Mouse (Mus musculus): ENCODE data around the gene Spast.
"Not testable (repeated sequence)": the region's sequence is repeated elsewhere in the genome, so short reads cannot be mapped to it uniquely, and the experiment has no call there.

The Spast gene

DNA sequence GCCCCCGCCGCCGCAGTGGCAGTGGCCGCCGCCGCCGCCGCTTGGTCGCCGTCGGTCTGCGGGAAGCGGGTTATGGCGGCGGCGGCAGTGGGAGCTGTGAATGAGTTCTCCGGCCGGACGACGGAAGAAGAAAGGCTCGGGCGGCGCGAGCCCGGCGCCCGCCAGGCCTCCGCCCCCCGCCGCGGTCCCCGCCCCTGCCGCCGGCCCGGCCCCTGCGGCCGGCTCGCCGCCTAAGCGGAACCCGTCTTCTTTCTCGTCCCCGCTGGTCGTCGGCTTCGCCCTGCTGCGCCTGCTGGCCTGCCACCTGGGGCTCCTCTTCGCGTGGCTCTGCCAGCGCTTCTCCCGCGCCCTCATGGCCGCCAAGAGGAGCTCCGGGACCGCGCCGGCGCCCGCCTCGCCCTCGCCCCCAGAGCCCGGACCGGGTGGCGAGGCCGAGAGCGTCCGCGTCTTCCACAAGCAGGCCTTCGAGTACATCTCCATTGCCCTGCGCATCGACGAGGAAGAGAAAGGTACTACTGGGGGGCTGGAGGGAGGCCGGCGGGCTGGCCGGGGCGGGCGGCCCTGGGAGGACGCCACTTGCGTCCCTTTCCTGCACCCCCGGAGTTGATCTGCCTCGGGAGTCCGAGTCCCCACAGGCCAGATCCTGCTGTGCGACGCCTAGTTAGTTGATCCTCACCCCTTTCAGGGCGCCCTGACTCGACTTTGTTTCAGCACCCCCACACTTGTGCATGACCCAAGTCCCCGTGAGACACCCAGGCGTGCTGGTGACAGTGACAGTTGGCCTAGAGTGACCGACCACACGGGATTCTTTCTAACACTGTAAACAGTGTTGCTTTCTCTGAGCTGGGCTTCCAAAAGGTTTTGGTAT is at the start of gene Spast:
Gene Spast (plus strand): TSS at position 51 of the 868 bp plus-strand sequence.
- peak; percentile 61 for DNase-seq (ENCODE audit: low spot score)

DNA sequence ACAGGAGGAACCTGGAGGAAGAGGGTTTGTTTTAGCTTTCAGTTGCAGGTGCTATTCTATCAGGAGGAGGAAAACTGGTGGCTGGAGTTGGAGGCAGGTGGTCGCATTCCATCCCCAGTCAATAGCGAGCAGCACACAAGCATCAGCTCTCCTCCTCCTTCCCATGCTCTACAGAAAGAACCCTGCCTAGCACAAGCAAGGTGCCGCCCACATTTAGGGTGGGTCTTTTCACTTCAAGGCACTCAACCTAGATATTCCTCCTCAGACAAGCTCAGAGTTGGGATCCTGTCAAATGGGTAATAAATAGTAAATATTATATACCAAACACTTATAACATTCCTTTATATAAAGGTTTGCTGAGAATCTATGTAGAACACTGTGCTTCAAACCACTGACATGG is 48.6 kb upstream of the Spast start:
- DNase-seq (ENCODE audit: low spot score), result no peak

DNA sequence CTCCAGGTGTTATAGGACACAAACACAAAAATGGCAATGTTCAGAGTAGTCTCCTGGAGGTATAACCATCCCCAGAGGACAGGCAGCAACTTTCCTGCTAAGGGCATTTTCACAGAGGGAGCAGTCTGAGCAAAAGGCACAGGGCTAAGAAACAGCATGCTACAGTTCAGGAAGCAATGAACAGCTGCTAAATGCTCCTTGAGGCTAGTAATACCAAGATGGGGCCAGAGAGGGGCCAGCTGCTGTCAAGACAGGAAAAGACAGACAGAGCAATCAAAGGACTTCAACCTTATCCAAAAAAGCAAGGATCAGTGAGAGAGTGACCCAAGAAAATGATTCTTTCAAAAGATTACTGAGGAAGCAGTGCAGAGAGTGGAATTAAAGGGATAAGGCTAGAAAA is 47.9 kb upstream of the Spast start:
- DNase-seq (ENCODE audit: low spot score), result no peak

DNA sequence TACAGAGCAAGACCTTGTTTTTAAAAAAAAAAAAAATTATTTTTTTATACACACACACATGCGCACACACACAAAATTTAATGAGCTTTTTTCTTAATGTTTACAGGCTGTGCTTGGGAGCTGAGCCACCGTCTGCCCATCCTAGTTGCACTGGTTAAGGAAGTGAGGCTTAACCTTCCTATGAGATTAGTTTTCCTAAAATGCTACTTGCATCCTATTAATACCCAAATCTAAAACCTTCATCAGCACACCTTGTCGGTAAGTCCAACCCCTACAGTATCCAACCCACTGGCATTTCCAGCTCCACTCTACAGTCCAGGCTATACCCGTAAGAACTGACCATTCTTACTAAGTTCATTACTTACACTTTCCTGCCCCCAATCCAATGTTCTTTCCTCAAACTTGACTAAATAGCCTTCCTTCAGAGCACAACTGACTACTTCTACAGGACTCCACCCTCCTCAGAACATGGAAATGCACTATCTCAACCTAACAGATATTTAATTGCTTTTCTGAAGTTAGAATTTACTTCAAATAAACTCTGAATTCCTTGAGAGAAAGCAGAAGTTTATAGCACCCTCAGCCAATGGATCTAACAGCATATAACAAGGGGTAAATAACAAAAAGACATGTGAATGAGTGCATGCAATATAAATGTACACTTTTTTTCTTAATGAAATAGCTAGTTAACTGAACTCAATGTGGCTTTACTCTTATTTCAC is 47.0 kb upstream of the Spast start:
- DNase-seq (ENCODE audit: low spot score), result no peak

DNA sequence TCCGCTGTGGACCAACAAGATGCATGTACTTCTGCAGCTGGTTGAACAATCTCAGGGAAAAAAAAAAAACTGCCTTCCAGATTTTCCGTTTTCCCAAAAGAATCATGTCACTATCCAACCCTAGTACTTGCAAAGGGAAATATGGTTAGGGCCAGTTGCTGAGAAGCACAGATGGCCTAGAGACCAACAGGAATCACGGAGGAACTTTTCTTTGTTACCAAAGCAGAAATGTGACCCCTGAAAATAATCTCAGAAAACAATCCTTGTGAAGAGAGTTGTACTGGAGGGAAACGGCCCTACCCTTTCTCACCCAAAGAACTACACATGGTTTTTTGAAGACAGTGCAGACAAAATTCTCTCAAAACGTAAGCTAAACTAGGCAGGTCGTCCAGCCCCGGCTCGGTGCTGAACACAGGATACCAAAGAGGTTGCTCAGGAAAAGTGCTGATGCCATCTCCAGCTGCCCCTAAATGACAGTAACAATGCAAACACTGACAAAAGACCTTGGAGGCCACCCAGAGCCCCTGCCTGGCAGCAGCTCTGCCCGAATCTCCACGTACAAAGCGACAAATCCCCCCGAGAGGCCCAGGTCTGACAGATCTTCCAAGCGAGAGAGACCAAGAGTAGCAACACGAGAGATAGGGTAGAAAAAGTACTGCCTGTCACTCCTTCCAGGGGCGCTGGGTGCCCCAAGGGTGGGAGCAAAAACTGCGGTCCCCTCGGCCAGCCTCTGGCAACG is 44.9 kb upstream of the Spast start:
- DNase-seq (ENCODE audit: low spot score), result no peak

DNA sequence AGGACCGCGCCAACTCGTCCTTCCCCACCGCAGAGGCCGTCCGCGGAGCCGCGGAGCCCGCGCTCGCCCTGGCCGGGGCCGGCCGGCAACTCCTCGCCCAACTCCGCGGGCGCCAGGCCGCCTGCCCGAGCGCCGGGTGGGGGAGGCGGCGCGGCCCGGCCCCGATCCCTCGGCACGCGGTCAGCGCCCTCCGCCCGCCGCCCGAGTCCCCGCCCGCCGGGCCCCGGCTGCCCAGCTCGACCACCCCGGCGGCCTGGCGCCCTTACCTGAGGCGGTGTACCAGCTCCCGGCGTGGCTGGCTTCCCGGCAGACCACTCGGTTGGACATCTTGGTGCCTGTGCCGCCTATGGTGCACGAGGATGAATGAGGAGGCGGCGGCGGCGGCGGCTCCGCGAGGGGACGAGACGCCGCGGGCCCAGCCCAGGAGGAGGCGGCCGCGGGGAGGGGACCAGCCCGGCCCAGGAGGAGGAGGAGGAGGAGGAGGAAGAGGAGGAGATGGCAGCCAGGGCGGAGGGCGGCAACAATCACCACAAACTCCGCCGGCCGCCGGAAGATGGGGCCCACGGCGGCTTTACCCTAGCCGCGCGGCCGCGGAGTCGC is 44.3 kb upstream of the Spast start:
- DNase-seq (ENCODE audit: low spot score), result peak; percentile 66

DNA sequence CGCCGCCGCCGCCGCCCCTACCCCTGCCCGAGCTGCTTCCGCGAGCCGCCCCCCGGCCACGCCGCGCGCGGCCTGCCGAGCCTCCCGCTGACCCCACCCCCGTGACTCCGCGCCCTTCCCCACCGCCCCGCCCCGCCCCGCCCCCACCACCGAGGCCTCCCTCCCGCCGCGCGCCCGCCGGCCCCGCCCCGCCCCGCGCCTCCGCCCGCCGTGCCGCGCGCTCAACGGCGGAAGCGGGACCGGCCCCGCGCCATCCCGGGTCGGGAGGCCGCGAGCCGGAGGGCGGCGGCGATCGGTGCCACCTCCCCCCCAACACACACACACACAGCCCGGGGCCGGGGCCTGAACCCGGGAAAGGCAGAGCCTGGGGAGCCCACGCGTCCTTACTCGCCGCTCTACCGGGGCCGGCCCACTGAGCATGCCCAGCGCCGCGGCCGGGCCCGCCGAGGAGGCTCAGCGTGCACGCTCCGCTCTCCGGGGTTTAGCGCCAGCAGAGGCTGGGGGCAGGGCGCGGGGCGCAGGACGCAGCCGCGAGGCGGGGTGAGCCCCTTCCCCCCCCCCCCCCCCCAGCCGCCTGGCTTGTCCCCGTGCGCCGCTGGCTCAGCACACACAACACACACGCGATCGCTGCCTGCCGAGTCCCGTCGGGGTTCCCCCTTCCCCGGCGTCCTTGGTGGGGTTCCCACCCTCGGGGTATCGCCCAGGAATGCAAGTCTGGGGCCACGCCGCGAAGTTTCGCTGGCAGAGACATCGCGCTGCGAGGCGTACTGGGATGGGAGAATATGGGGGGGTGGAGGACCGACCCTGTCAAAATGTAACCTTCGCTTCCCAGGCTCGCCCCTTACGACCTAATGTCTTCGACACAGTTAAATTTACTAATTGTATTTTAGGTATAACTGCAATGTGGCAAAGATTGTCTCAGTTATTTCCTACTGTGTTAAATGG is 43.5 kb upstream of the Spast start, which contains the start of gene Memo1:
Gene Memo1 (minus strand): TSS at position 496 of the 945 bp plus-strand sequence.
- DNase-seq (ENCODE audit: low spot score), result peak; percentile 77

DNA sequence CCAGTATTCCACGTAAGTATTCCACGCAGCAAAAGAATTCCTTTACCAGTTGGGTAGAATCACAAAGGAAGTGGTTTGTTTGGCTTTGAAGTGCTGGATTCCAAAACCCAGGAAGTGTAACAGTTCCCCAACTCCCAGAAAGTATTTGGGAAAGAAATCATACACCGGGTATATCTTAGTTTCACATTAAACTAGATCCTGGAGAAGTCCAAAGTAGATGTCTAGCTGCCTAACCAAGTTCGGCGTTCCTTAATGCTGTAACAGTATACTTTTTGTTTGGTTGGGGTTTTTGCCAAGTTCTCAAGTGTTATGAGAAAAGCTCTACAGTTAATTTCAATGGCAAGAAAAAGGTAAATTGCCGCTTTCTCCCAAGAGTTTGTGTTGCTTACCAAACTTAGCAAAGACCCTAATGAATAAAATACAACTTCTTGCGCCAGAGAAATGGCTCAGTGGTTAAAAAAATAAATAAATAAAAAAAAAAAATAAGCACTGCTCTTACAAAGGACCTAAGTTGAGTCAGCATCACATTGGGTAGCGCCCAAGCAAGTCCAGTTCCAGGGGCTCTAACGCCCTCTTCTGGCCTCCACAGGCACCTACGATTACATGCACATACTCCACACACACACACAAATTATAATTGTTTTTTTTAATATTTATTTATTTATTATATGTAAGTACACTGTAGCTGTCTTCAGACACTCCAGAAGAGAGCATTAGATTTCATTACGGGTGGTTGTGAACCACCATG is 42.5 kb upstream of the Spast start:
- no peak for DNase-seq (ENCODE audit: low spot score)

DNA sequence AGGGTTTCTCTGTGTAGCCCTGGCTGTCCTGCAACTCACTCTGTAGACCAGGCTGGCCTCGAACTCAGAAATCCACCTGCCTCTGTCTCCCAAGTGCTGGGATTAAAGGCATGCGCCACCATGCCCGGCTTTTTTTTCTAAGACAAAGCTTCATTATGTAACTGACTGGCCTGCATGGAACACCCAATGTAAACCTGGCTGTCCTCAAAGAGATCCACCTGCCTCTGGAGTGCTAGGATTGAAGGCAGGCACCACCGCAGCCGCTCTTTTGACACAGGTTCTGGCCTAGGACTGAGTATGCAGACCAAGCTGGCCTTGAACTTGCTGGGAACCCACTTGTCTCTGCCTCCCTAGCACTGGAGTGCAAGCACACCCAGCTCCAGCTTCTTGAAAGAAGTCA is 41.8 kb upstream of the Spast start:
- DNase-seq (ENCODE audit: low spot score), result not testable (repeated sequence)

DNA sequence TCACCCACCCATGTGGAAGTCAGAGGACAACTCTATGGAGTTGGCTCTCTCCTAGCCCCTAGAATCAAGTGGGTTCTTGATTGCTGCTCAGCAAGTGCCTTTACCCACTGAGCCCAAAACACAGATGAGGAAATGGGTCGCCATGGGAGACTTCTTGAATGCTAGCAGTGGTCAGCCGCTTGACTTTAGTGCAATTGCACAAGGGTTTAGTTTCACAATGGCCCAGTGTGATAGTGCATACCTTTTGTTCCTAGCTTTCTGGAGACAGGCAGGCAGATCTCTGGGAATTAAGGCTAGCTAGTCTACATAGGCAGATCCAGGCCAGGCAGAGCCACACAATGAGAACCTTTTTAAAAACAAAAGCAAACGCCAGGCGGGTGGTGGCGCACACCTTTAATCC is 38.7 kb upstream of the Spast start:
- no peak for DNase-seq (ENCODE audit: low spot score)

DNA sequence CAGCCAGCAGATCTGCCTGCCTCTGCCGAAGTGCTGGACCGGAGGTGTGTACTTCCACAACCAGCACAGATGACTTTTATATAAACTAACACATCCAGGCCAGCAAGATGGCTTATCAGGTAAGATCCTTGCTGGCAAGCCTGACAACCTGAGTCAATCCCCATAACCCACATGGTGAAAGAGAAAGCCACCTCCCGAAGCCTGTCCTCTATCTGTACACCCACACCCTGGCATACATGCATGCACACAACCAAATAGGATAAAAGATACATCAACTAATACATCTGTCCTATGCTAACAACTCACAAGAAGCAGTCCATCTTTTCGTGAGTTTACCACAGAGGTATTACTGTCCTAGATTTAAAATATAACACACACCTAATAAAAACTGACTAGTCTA is 34.7 kb upstream of the Spast start:
- DNase-seq (ENCODE audit: low spot score), result no peak

DNA sequence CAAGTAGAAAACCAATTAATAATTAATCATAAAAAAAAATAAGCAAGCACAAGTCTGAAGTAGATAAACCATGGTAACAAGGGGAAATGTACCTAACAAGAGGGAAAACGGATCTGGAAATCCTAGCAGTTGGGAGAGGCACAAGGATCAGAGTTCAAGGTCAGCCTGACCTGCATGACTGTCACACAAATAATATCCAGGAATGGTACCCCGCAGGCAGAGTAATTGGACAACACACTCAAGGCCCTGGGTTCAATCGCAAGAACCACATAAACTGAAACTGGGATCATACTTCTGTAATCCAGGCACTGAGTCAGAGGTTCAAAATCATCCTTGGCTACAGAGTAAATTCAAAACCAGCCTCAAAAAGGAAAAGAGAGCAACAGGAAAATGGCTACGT is 33.2 kb upstream of the Spast start:
- no peak for DNase-seq (ENCODE audit: low spot score)

DNA sequence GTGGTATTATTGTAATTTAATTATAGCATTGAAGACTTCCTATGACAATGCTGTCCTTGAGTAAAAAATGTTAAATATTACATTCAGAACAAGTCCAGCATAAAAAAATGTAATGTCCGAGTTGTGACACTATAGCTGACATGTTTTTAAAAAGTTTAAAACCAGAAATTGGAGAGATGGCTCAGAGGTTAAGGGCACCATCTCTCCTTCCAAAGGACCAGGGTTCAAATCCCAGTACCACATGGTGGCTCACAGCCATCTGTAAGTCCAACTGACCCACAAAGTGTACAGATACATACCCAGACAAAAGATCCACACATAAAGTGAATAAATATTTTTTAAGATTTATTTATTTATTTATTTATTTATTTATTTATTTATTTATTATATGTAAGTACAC is 32.8 kb upstream of the Spast start:
- DNase-seq (ENCODE audit: low spot score), result no peak

DNA sequence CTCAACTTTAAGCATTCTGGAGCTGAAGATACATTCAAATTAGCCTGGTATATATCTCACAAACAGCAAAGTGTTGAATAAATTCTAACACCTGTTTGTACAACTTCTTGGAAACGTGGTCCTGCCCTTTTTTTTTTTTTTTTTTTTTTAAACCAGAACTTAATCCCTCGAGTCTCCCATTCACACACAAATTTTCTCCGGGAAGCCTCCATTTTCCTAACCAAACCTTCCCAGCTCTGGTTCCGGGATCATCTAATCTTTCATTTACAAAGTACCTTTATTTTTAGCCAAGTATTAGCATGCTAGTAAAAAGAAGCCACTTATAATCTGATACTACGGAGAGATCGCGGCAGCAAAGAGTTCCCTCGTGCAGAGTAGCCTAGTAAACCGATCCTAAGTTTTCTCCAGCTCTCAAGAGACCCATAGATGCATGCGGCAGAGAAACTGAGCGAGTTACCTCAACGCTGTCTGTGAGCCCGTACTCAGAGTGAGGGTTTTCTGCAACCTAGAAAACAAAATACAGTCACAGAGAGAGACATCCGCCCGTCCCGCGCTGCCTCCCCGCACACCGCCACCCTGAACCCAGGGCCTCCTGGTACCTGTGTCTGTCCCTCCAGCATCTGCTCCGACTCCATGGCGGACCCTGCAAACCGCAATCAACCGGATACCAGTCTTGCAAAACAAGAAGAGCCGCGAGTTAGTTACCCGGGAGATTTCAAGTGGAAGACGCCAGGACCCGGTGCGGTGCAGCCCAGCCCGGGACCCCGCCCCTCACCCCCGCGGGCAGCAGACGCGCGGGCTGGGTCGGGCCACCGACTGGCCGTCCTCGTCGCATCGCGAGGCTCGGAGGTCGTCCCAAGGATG is 23.1 kb upstream of the Spast start:
- DNase-seq (ENCODE audit: low spot score), result no peak

DNA sequence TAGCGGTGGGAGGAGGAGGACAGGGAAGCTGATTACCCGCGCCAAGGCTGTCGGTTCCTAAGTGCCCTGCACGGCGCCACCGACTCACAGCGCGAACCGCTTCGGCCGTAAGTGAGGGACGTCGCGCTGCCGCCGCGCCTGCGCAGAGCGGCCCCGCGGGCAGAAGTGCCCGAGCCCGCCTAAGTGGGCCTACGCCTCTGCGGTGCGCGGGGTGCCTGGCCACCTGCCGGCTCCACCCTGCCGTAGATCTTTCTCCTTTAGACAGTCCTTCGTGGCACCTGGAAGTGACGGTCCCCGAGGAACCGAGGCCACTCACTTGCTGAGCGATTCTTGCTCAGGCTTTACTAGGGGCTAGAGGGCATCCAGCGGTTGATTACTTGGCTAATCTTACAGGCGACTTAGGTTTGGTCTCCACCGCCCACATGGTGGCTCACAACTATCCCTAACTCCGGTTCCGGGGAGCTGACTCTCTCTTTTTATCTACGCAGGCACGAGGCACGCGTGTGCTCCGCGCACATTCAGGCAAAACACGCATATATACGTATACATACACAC is 22.4 kb upstream of the Spast start:
- peak; percentile 81 for DNase-seq (ENCODE audit: low spot score)

DNA sequence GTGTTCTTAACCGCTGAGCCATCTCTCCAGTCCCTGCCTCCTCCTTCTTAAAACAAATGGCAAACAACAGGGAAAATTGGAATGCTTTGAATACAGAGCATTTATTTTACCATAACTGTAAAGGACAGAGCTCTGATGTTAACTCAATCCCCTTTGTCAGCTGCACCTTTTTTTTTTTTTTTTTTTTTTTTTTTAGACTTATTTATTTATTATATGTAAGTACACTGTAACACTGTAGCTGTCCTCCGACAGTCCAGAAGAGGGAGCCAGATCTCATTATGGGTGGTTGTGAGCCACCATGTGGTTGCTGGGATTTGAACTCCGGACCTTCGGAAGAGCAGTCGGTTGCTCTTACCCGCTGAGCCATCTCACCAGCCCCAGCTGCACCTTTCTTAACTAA is 20.1 kb upstream of the Spast start:
- no peak for DNase-seq (ENCODE audit: low spot score)

DNA sequence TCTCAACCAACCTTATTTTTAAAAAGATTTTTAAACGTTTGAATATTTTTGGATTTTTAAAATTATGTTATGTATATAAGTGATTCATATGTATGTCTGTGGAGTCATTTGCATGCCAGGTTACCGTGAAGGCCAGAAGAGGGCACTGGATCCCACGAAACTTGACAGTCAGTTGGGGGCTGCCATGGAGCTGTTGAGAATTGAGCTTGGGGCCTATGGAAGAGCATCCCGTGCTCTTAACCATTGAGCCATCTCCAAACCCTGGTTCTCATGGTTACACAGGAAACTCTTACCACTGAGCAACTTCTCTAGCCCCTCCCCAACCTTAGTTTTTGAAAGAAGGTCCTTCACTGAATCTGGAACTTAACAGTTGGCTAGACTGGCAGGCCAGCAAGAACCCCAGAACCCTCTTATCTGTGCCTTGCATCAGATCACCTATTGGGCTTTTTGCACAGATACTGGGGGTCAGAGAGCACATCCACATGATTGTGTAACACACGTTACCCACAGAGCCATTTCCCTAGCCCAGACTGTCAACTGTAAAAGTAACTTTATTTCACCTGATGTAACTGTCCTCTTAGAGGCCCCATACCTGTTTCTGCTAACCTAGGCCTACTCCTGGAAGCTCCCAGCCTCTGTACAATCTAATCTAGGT is 16.3 kb upstream of the Spast start:
- DNase-seq (ENCODE audit: low spot score), result no peak

DNA sequence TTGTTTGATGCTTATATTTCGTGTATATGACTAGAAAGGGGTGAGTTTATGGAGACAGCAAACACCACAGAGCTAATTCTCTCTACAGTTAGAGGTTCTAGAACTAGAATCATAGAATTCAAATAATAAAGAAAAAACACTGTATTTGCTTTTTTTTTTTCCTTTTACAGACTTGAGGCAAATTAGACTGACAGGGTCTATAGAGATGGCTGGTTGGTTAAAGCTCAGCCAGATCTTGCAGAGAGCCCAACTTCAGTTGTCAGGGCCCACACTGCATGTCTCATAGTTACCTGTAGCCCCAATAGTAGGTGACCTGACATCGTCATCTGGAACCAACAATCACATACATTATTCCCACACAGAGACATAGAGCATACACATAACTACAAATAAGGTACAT is 14.9 kb upstream of the Spast start, which contains the start of gene Dpy30:
Gene Dpy30 (minus strand): TSS at position 101 of the 400 bp plus-strand sequence.
- DNase-seq (ENCODE audit: low spot score), result no peak
